Mouse (Mus musculus): Measurements from ENCODE around the gene Os9.

DNA sequence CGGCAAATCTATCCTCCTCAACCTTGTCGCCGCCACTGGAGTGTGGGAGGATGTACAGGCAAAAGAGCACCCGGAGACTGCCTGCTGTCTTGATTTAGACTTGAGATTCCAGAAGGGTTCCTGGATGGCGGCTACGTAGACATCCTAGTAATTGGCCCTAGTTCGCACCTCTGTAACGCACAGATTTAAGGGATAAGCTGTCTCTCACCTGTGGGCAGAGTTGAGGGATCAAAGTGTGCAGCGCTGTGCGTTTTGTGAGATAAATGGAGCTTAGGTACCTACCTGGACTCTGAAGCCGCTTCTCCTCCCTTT is 45.4 kb upstream of the Os9 start:
- TF ChIP-seq EP300 (IDR thresholded peaks at IDR 0.05; ENCODE audit: low read depth in 1 of 2, low read length in 2 of 2) (no peak), SMC3 (IDR thresholded peaks at IDR 0.05; ENCODE audit: low read depth, low read length) (no peak), POLR2A (IDR thresholded peaks at IDR 0.05; ENCODE audit: control insufficient read depth in 1 of 2, insufficient read depth in 1 of 2, low read depth in 1 of 2, low read length in 2 of 2, poor library complexity in 1 of 2) (no peak), TAL1 (IDR thresholded peaks at IDR 0.05; ENCODE audit: low read length) (no peak), TCF12 (IDR thresholded peaks at IDR 0.05; ENCODE audit: low read depth, low read length) (no peak), JUND (IDR thresholded peaks at IDR 0.05; ENCODE audit: low read depth, low read length) (no peak)

All from MEL (cell line).